Mouse (Mus musculus): ENCODE data around the gene Tmem163. TPM values are rescaled to one million over a fixed set of nuclear protein-coding genes. Genes with fewer than 3 reads are reported as not detected.

The Tmem163 gene
- polyA plus RNA-seq, 1 experiment, result 10.6 TPM

GRCm38 (mm10) chr1:127453397-127453796 is 226.0 kb downstream of the Tmem163 start:
- WGBS, result 95% methylated on average over 6 of the region's 6 CpGs
- no peaks in the 10 kb centered on the region for H3K4me1 ChIP-seq (ENCODE audit: control insufficient read depth, insufficient read depth, insufficient read length)
- no peaks in the 10 kb centered on the region for H3K27me3 ChIP-seq (ENCODE audit: control insufficient read depth, insufficient read depth, low read length)
- no peak for TF ChIP-seq POLR2A (IDR thresholded peaks at IDR 0.05; ENCODE audit: low read depth, low read length)
- TF ChIP-seq CTCF (IDR thresholded peaks at IDR 0.05; ENCODE audit: extremely low read depth, insufficient read depth, insufficient read length, insufficient replicate concordance), result no peak
- no peak overlapping the region for H3K27ac ChIP-seq (ENCODE audit: insufficient read depth, low read length)
- no peak overlapping the region for H3K4me3 ChIP-seq (ENCODE audit: extremely low read depth, insufficient read depth, insufficient read length)
- DNase-seq (ENCODE audit: low read depth in 1 of 2, low spot score in 2 of 2), result no peak
- peaks cover 2% of the 10 kb centered on the region for H3K36me3 ChIP-seq (ENCODE audit: control insufficient read depth, insufficient read depth, low read length)

DNA sequence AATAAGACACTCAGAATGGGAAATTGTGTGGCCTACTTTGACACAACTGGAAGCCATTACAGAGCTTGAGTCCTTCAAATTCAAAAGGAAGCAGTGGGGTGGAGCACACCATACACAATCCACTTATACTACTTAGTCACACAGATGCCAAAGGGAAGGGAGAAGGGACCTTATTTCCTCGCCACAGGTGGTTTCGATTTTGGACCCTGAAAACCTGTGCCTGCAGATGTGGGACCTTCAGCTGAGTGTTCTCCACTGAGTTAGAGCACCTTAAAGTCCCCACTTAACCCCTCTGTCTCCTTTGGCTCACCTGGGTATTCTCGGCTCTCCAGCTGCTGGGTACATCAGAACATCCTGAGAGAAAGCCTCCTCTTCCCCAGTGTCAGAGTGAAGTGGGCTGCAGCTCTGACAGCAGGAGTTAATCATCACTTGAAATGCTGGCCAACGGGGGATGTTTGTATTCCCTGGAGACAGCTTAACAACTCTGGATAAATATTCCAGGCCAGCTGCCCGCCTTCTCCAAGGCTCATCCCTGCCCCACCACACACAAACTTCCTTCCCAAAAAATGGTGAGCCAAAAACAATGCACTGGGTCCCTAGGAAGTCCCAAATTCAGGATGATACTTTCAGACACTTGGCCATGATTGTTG is 234.4 kb downstream of the Tmem163 start:
- H3K36me3 ChIP-seq (ENCODE audit: control insufficient read depth, insufficient read depth, low read length), result peaks cover 13% of the 10 kb centered on the region
- WGBS, result 90% methylated on average over 5 of the region's 5 CpGs

GRCm38 (mm10) chr1:127442880-127443877 is 236.2 kb downstream of the Tmem163 start:
- Histone ChIP-seq H3K27ac (ENCODE audit: insufficient read depth, low read length) (no peak overlapping the region), H3K4me1 (ENCODE audit: control insufficient read depth, insufficient read depth, insufficient read length) (no peaks in the 10 kb centered on the region), H3K27me3 (ENCODE audit: control insufficient read depth, insufficient read depth, low read length) (no peaks in the 10 kb centered on the region), H3K4me3 (ENCODE audit: extremely low read depth, insufficient read depth, insufficient read length) (no peak overlapping the region), H3K36me3 (ENCODE audit: control insufficient read depth, insufficient read depth, low read length) (peaks cover 9% of the 10 kb centered on the region)
- TF ChIP-seq CTCF (IDR thresholded peaks at IDR 0.05; ENCODE audit: extremely low read depth, insufficient read depth, insufficient read length, insufficient replicate concordance) (no peak), POLR2A (IDR thresholded peaks at IDR 0.05; ENCODE audit: low read depth, low read length) (no peak)
- no peak for DNase-seq (ENCODE audit: low read depth in 1 of 2, low spot score in 2 of 2)
- 66% methylated on average over 14 of the region's 14 CpGs for WGBS

More for the DNA sequence above, 234.4 kb downstream of the Tmem163 start:
- Histone ChIP-seq H3K4me1 (ENCODE audit: control insufficient read depth, insufficient read depth, insufficient read length) (no peaks in the 10 kb centered on the region), H3K27ac (ENCODE audit: insufficient read depth, low read length) (no peak overlapping the region), H3K27me3 (ENCODE audit: control insufficient read depth, insufficient read depth, low read length) (no peaks in the 10 kb centered on the region), H3K4me3 (ENCODE audit: extremely low read depth, insufficient read depth, insufficient read length) (no peak overlapping the region)
- no peak for DNase-seq (ENCODE audit: low read depth in 1 of 2, low spot score in 2 of 2)
- TF ChIP-seq POLR2A (IDR thresholded peaks at IDR 0.05; ENCODE audit: low read depth, low read length) (no peak), CTCF (IDR thresholded peaks at IDR 0.05; ENCODE audit: extremely low read depth, insufficient read depth, insufficient read length, insufficient replicate concordance) (no peak)

DNA sequence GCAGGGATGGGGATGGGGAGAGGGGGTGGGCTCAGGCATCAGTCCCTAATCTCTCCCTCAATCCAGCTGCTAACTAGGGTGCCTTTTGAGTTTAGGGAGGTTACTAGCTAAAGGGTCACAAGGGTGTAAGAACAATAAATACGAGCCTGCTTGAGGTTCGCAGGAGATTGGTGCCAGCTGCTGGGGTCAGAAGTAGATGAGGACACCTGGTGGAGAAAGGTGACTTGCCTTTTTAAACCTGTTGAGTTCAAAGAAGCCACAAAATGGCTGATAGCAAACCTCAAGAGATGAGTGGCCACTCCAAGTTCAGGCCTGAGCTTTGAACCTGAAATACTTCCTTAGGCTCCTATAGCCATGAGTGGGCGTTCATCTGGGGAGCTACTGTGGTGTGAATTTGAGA is 237.6 kb downstream of the Tmem163 start:
- Histone ChIP-seq H3K36me3 (ENCODE audit: control insufficient read depth, insufficient read depth, low read length) (peaks cover 8% of the 10 kb centered on the region; the same call in 1 of the 2 replicates), H3K4me1 (ENCODE audit: control insufficient read depth, insufficient read depth, insufficient read length) (no peaks in the 10 kb centered on the region), H3K27me3 (ENCODE audit: control insufficient read depth, insufficient read depth, low read length) (no peaks in the 10 kb centered on the region), H3K4me3 (ENCODE audit: extremely low read depth, insufficient read depth, insufficient read length) (no peak overlapping the region), H3K27ac (ENCODE audit: insufficient read depth, low read length) (no peak overlapping the region)
- DNase-seq (ENCODE audit: low read depth in 1 of 2, low spot score in 2 of 2), result no peak
- TF ChIP-seq CTCF (IDR thresholded peaks at IDR 0.05; ENCODE audit: extremely low read depth, insufficient read depth, insufficient read length, insufficient replicate concordance), result no peak
- TF ChIP-seq POLR2A (IDR thresholded peaks at IDR 0.05; ENCODE audit: low read depth, low read length), result no peak
- 78% methylated on average over 3 of the region's 3 CpGs for WGBS

- TF ChIP-seq POLR2A (IDR thresholded peaks at IDR 0.05; ENCODE audit: low read depth, low read length), result no peak
- TF ChIP-seq CTCF (IDR thresholded peaks at IDR 0.05; ENCODE audit: extremely low read depth, insufficient read depth, insufficient read length, insufficient replicate concordance), result no peak
- DNase-seq (ENCODE audit: low read depth in 1 of 2, low spot score in 2 of 2), result no peak
- Histone ChIP-seq H3K27ac (ENCODE audit: insufficient read depth, low read length) (no peak overlapping the region), H3K4me1 (ENCODE audit: control insufficient read depth, insufficient read depth, insufficient read length) (no peaks in the 10 kb centered on the region), H3K27me3 (ENCODE audit: control insufficient read depth, insufficient read depth, low read length) (no peaks in the 10 kb centered on the region), H3K4me3 (ENCODE audit: extremely low read depth, insufficient read depth, insufficient read length) (no peak overlapping the region), H3K36me3 (ENCODE audit: control insufficient read depth, insufficient read depth, low read length) (0 out of 2 replicates have a peak, but pooled peaks cover 3% of the 10 kb centered on the region)
- 85% methylated on average over 1 of the region's 1 CpGs for WGBS
Observed at GRCm38 (mm10) chr1:127441007-127441406, 238.3 kb downstream of the Tmem163 start.

DNA sequence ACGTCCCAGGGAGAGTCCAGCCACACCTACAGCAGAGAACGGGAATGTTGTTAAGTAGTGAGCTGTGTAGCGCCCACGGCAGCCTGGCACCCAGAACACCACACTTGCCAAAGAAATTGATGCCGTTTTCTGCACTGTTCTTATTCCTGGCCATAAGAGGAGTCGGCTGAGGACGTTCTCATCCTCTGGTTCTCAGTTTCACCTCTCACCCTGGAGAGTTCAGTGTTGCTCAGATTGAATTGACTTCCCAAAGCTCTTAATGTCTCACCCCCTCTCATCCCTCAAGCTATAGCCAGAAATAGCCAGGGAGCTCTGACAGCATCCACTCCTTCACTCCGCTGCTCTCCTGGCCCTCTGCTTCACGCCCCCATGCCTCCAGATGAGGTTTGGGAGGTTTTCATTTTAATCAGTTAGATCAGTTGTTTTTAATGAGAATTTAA is 239.9 kb downstream of the Tmem163 start:
- no peak overlapping the region for H3K27ac ChIP-seq (ENCODE audit: insufficient read depth, low read length)

More for the DNA sequence above, 239.9 kb downstream of the Tmem163 start:
- no peak for TF ChIP-seq CTCF (IDR thresholded peaks at IDR 0.05; ENCODE audit: extremely low read depth, insufficient read depth, insufficient read length, insufficient replicate concordance)
- no peak for TF ChIP-seq POLR2A (IDR thresholded peaks at IDR 0.05; ENCODE audit: low read depth, low read length)
- WGBS, result 91% methylated on average over 9 of the region's 9 CpGs
- DNase-seq (ENCODE audit: low read depth in 1 of 2, low spot score in 2 of 2), result no peak
- no peaks in the 10 kb centered on the region for H3K27me3 ChIP-seq (ENCODE audit: control insufficient read depth, insufficient read depth, low read length)
- H3K36me3 ChIP-seq (ENCODE audit: control insufficient read depth, insufficient read depth, low read length), result peaks cover 1% of the 10 kb centered on the region; the same call in 1 of the 2 replicates
- no peak overlapping the region for H3K4me3 ChIP-seq (ENCODE audit: extremely low read depth, insufficient read depth, insufficient read length)
- H3K4me1 ChIP-seq (ENCODE audit: control insufficient read depth, insufficient read depth, insufficient read length), result no peaks in the 10 kb centered on the region
